Mouse (Mus musculus): Measurements from ENCODE around the gene 3110082J24Rik.

3110082J24Rik gene

GRCm38 (mm10) chr5:30072825-30073821, 32.8 kb downstream of the 3110082J24Rik start, which contains the start of gene Tyms:
TSS of gene Tyms (minus strand) at chr5:30073617.
- DNase-seq (ENCODE audit: low read depth, low spot score) = peak; percentile 94

DNA sequence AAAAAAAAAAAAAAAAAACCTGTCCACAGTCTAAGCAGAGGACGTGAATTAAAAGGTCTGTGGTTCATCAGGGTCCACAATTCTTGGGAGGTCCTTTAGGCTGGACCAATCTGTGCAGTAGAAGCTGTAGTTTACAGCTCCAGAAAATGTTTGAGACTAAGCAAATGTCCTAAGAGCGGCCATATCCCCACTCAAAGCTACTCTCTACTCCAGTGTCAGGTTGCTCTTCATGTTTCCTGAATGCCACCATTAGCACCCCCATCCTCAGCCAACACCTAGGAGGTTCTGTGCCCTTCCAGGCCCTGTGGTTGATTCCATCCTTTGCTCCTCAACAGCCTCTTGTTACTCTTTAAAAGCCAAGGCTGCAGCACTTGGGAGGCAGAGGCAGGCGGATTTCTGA, 33.5 kb downstream of the 3110082J24Rik start:
- peak; percentile 21 for DNase-seq (ENCODE audit: low read depth, low spot score)

DNA sequence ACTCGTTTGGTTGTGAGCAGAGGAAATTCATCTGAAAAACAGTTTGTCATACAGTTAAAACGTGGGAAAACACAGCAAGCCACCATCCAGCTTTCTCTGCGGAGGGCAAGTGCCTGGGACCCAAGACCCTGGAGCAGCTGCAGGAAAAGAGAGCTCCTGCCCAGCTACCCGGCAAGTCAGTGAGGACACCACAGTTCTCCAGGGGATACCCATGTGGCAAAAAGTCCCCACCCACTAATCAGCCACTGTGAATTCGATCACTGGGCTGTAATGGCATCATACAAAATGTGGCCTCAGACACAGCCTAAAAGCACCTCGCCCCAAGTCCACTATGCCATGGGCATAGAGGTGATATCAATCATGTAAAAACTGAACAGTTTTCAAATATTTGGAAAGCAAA, 34.2 kb downstream of the 3110082J24Rik start:
- DNase-seq (ENCODE audit: low read depth, low spot score) = no peak

- no peak for DNase-seq (ENCODE audit: low read depth, low spot score)
These were observed 38.2 kb downstream of the 3110082J24Rik start for GRCm38 (mm10) chr5:30067726-30068125.

DNA sequence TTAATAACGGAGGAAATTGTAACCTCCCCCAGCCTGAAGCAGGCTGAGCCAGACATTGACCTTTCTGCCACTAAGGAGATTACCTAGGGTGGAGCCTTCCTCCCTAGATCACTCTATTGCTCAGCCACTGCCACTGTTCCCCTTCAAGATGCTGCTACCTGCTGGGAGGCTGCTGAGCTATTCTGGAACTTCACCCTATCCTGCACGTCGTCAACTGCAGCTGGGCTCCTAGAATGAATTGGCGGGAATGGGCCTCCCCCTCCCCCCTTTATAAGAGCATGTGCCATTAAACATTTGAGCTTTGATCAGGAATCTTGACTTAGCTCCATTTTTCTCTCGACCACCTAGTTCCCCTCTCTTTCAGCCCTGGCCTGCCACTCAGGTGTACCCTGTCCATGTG, 46.3 kb downstream of the 3110082J24Rik start:
- peak; percentile 86 for DNase-seq (ENCODE audit: low read depth, low spot score)

- DNase-seq (ENCODE audit: low read depth, low spot score) = peak; percentile 67
These were observed 47.6 kb downstream of the 3110082J24Rik start for GRCm38 (mm10) chr5:30058216-30058731.

All from ZHBTc4 (cell line).